Mouse (Mus musculus) adrenal gland, adult 10 weeks (tissue): Measurements from ENCODE around the gene Irf1. TPM values are rescaled to one million over a fixed set of nuclear protein-coding genes. Genes with fewer than 3 reads are reported as not detected.

ENCODE experiments used
- polyA plus RNA-seq: library from polyadenylated mRNA; stranded (reverse); fragments of 350-450 nt; fragmentation: Illumina TruSeq; extraction: RNeasy Lipid Tissue Mini Kit (QIAGEN cat#74804); gene quantifications from one replicate; pipeline ENCODE4 v1.2.3, GENCODE M21; 2014; ENCODE audit warnings: low read depth, low replicate concordance

Gene Irf1
- polyA plus RNA-seq: 4.8 TPM

GRCm38 (mm10) chr11:53769760-53770124, at the start of gene Irf1:
Gene Irf1 (plus strand): TSS chr11:53770014.

GRCm38 (mm10) chr11:53720715-53721114, 49.1 kb upstream of the Irf1 start, which contains the start of gene Il5:
Gene Il5 (plus strand): TSS chr11:53720794.

GRCm38 (mm10) chr11:53773087-53773486, 3.3 kb downstream of the Irf1 start, which contains the start of gene Gm17334:
Gene Gm17334 (minus strand): TSS chr11:53773187.

Other genes with a start within 250 kb of the Irf1 start
- 41.5 TPM for gene Kif3a, start 202.6 kb upstream of the Irf1 start, polyA plus RNA-seq
- gene Il4, start 151.3 kb upstream of the Irf1 start, polyA plus RNA-seq: not detected
- gene Il13, start 135.3 kb upstream of the Irf1 start, polyA plus RNA-seq: not detected
- 48.4 TPM for gene Rad50, start 62.7 kb upstream of the Irf1 start, polyA plus RNA-seq
- gene Il5, start 49.2 kb upstream of the Irf1 start, polyA plus RNA-seq: 0.41 TPM
- not detected for gene Gm17334, start 3.2 kb downstream of the Irf1 start, polyA plus RNA-seq
- not detected for gene Gm12216, start 89.2 kb downstream of the Irf1 start, polyA plus RNA-seq
- gene Slc22a5, start 121.6 kb downstream of the Irf1 start, polyA plus RNA-seq: 33.5 TPM
- gene Slc22a21, start 210.3 kb downstream of the Irf1 start, polyA plus RNA-seq: 2.2 TPM